Mouse (Mus musculus) stomach, embryonic 16.5 days (tissue): ENCODE data around the gene Rab39b. TPM values are rescaled to one million over a fixed set of nuclear protein-coding genes. Genes with fewer than 3 reads are reported as not detected.

ENCODE experiments used
- ATAC-seq: fragments of 200-750 bp; cut with Nextera tagmentation; 2 replicates; pipeline ENCODE4 v1.8.0; 2017; ENCODE audit warnings: moderate number of reproducible peaks, moderate TSS enrichment; ENCODE audit not compliant: insufficient read depth, low FRiP score
- H3K27ac ChIP-seq: fragments of 300-500 bp; sonication (generic); 2 replicates; pipeline ENCODE4 v1.5.1; 2014; ENCODE audit warnings: low read length
- H3K27me3 ChIP-seq: fragments of 300-500 bp; sonication (generic); 2 replicates; pipeline ENCODE4 v1.6.1; 2014; ENCODE audit warnings: low read length, control low read depth, mixed read lengths; ENCODE audit not compliant: control insufficient read depth, insufficient read depth
- H3K36me3 ChIP-seq: fragments of 300-500 bp; sonication (generic); 2 replicates; pipeline ENCODE4 v1.6.1; 2014; ENCODE audit warnings: low read length; ENCODE audit not compliant: control insufficient read depth, insufficient read depth
- H3K4me1 ChIP-seq: fragments of 300-500 bp; sonication (generic); 2 replicates; pipeline ENCODE4 v1.6.1; 2014; ENCODE audit warnings: low read length, control low read depth, mixed read lengths; ENCODE audit not compliant: control insufficient read depth, insufficient read depth
- H3K4me2 ChIP-seq: fragments of 300-500 bp; sonication (generic); 2 replicates; pipeline ENCODE4 v1.6.1; 2014; ENCODE audit warnings: low read depth, low read length, mixed read lengths
- H3K4me3 ChIP-seq: fragments of 300-500 bp; sonication (generic); replicated peaks from 2 replicates; pipeline ENCODE4 v1.5.1; 2014; ENCODE audit warnings: mild to moderate bottlenecking, low read length
- H3K9ac ChIP-seq: fragments of 300-500 bp; sonication (generic); 2 replicates; pipeline ENCODE4 v1.6.1; 2014; ENCODE audit warnings: low read length
- H3K9me3 ChIP-seq: fragments of 300-500 bp; sonication (generic); replicated peaks from 2 replicates; pipeline ENCODE4 v1.6.1; 2016; ENCODE audit warnings: low read length, control low read depth; ENCODE audit not compliant: control insufficient read depth
- WGBS: fragments of 180-500 bp; shearing (Covaris S2); extraction: QIAGEN DNeasy Blood & Tissue Kit; methylation state at CpG from one replicate; pipeline ENCODE4 v1.1.7; 2014; 5-methylcytosine and 5-hydroxymethylcytosine counted together
- polyA plus RNA-seq: library from polyadenylated mRNA; unstranded; fragments of >200 nt; fragmentation: Nextera tagmentation; extraction: Ambion mirVana; gene quantifications from 2 replicates; pipeline ENCODE4 v1.2.1, GENCODE M21; 2015

Gene Rab39b
- polyA plus RNA-seq = 2.2 TPM in 2 replicates

DNA sequence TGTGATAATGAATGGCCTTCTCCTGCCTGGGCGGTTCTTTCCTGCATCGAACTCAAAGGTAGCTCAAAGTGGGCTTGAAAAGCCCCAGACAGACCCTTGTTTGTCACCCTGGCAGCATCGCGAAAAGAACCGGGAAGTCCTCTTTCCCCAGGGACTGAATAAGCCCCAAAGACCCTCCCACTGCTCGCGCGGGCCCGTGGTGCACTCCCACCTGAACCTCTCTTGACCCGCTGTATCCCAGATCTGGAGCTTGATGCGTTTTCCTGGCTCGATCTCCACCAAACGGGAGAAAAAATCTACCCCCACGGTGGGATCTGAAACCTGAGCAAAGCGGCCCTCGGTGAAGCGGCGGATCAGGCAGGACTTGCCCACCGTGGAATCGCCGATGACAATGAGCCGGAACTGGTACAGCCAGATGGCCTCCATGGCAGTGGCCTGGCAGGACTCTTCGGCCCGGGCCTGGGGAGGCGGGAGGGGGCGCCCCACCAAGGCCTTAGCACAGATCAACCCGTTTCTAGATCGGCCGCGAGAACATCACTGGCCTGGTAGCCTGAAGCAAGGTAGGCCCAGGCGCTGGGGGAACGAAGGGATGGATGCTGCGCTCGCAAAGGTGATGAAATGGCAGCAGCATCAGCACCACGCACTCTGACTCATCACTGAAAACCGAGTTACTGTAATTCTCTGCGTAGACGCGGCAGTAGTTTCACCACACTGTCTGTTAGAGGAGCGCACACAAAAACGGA, at the start of gene Rab39b:
Gene Rab39b, minus strand, starts transcription at position 650 of the 743 bp plus-strand sequence.
- Histone ChIP-seq H3K27ac (no peak within 1 kb of the TSS), H3K4me3 (peak within 1 kb of the TSS; percentile 48), H3K9me3 (no peaks in the 10 kb centered on the region), H3K4me1 (no peaks in the 10 kb centered on the region), H3K9ac (peak within 1 kb of the TSS; percentile 58), H3K36me3 (no peaks in the 10 kb centered on the region), H3K27me3 (no peaks in the 10 kb centered on the region), H3K4me2 (peak within 1 kb of the TSS; percentile 52)
- WGBS = 19% methylated on average over 41 of the region's 41 CpGs
- peak; percentile 40; the same call in 1 of the 2 replicates for ATAC-seq

DNA sequence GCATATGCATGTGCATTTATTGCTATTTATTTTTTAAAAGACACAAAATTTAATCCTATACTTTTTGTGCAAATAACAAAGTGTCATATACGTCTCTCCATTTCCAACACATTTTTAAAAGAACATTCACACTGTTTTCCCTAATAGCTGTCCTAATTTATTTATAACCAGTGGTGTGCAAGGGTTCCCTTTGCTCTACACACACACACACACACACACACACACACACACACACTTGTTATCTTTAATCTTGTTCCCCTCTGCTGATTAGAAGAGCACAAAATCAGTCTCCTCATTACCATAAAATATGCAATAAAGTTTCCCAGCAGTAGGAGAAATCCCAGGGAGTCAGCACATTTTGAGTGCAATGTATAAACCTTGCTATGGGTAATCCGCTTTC, 508 bp upstream of the Rab39b start:
- Histone ChIP-seq H3K27ac (no peak overlapping the region), H3K27me3 (no peaks in the 10 kb centered on the region), H3K4me2 (no peak overlapping the region), H3K4me1 (no peaks in the 10 kb centered on the region), H3K9me3 (no peaks in the 10 kb centered on the region), H3K9ac (no peak overlapping the region), H3K4me3 (no peak overlapping the region), H3K36me3 (no peaks in the 10 kb centered on the region)
- 80% methylated on average over 2 of the region's 2 CpGs for WGBS
- ATAC-seq = no peak

Other genes with a start within 250 kb of the Rab39b start
- gene Fundc2, start 195.8 kb downstream of the Rab39b start, polyA plus RNA-seq = 51.7 and 65.6 TPM in 2 replicates
- gene F8, start 195.6 kb downstream of the Rab39b start, polyA plus RNA-seq = 0.71 and 1.6 TPM in 2 replicates
- gene Cmc4, start 161.6 kb downstream of the Rab39b start, polyA plus RNA-seq = 23.1 and 25.2 TPM in 2 replicates
- 10.9 and 11.0 TPM in 2 replicates for gene Mtcp1, start 161.6 kb downstream of the Rab39b start, polyA plus RNA-seq
- 60.9 and 62.2 TPM in 2 replicates for gene Brcc3, start 161.6 kb downstream of the Rab39b start, polyA plus RNA-seq
- gene Vbp1, start 63.9 kb downstream of the Rab39b start, polyA plus RNA-seq = 145 and 159 TPM in 2 replicates